Mouse (Mus musculus) heart, adult 2 months (tissue): ENCODE results near the gene Olfr1039.

Experiments used
- CTCF ChIP-seq: fragments of 200-600 bp; IDR thresholded peaks from 2 replicates; pipeline ENCODE4 v1.8.1; 2022; ENCODE audit warnings: antibody characterized with exemption, mild to moderate bottlenecking, moderate library complexity
- POLR2A ChIP-seq: fragments of 200-500 bp; IDR thresholded peaks from 2 replicates; pipeline ENCODE4 v1.6.1; 2011; ENCODE audit warnings: mild to moderate bottlenecking, low read depth, low read length, control low read depth; ENCODE audit not compliant: insufficient read depth

DNA sequence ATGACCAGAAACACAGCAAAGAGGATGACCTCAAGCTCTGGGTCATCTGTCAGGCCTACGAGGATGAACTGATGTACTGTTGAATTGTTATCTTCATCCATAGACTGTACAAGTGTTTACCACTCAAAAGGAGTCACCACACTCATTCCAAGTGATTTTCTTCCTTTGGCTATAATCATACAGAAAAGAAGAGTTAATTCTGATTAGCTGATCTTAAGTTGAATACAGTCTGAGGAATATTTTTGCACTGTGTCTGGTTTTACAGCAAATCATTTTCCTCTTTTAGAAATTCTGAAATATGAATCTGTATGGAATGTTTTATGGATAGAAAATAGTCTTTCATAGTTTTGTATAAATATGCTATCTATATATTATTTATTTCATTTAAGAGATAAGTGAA, 10.9 kb upstream of the Olfr1039 start, which contains the start of gene Olfr1040:
- TF ChIP-seq POLR2A (no peak), CTCF (no peak)
